Mouse (Mus musculus) bone marrow, adult 2 months (tissue): Measurements from ENCODE around the gene Sar1a.

Experiments
- CTCF ChIP-seq: fragments of 200-500 bp; IDR thresholded peaks from 2 replicates; pipeline ENCODE4 v1.5.1; 2011; ENCODE audit warnings: low read length, control low read depth; ENCODE audit not compliant: control insufficient read depth, insufficient read depth
- POLR2A ChIP-seq: fragments of 200-500 bp; IDR thresholded peaks from 2 replicates; pipeline ENCODE4 v1.6.1; 2011; ENCODE audit warnings: low read depth, mild to moderate bottlenecking, control low read depth, low read length, borderline replicate concordance; ENCODE audit not compliant: control insufficient read depth

DNA sequence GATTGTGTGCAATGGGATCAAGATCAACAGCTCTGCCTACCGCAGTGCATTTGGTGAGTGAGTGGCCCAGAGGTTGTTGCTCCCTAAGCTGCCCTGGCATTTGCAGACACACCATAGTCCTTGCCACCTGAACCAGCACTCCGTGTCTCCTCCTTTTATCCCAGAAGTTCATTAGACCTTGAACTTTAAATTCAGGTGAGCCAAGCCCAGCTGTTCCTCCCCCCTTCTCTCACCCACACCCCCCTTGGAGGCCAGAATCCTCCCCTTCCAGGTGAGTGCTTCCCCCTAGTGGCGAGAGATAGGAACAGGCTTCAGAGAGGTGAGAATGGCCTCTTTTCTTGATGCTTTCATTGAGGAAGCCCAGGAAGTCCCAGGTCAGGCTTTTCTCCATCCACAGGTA, 54.3 kb downstream of the Sar1a start:
- TF ChIP-seq CTCF (peak; percentile 74), POLR2A (no peak)
